9 mouse cellular contexts compared by ENCODE assay signal in the genomic region with DNA sequence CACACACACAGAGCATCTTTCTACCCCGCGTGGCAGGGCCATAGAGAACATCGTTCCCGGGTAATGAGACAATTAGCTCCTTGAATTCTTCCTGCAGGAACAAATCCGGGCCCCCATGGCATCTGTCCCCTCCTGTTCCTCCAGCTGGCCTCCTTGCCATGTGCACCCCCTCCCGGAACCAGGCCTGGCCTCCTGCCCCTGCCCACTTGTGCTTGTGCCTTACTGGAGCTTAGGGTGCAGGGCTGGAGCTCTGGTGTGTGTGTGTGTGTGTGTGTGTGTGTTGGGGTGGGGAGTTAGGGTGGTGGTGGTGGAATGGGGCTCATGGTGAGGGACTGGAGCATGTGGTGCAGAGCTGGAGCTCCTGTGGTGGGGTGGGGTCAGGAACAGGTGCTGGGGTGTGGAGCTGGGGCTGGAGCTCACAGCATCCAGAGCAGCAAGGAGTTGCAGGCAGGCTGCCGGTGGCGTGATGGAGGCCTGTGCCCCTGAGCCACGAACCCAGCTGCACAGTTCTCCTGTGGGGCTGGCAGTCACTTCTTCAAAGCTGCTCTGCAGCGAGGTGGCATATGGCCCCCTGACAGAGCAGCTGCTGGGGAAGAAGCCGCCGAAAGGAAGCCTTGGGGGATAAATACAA. TPM values are rescaled to one million over a fixed set of nuclear protein-coding genes. Genes with fewer than 3 reads are reported as not detected.
DNase-seq lines count a peak whose midpoint lies in the region; ATAC-seq lines count a peak whose summit lies in the region.
"Had no signal": no experiment of that assay in that cellular context is flagged by ENCODE, and none has a peak within 500 bp of the region (broad histone marks: within the 10 kb centered on the region; RNA-seq: fewer than 3 reads in every experiment).

No protein-coding gene starts in this region.

- DNase-seq in embryonic facial prominence, embryonic 11.5 days (ENCODE audit: low spot score), result no peak
- no peak for DNase-seq in embryonic facial prominence, embryonic 10.5 days (ENCODE audit: low spot score)
- peak; percentile 54 to 70 for DNase-seq in cerebellum, postnatal 25 days
- peak; percentile 57 to 59 for DNase-seq in layer of hippocampus, adult 8-10 months (ENCODE audit: low spot score in 2 of 2)
- DNase-seq in adrenal gland, adult 2 months, result no peak
- no peak for DNase-seq in embryo, embryonic 10 days (ENCODE audit: low spot score)
- DNase-seq in adrenal gland, postnatal 10 days, result no peak

- no peaks in the 10 kb centered on the region for H3K27me3 ChIP-seq in embryonic facial prominence, embryonic 11.5 days (ENCODE audit: control insufficient read depth, insufficient read depth, low read length)
- no peaks in the 10 kb centered on the region for H3K27me3 ChIP-seq in embryonic facial prominence, embryonic 10.5 days (replicated peaks; ENCODE audit: low read depth, poor library complexity, severe bottlenecking)
- no peaks in the 10 kb centered on the region for H3K27me3 ChIP-seq in neural tube, embryonic 12.5 days (replicated peaks)

- H3K27ac ChIP-seq in embryonic facial prominence, embryonic 11.5 days (replicated peaks; ENCODE audit: low read depth, low read length), result no peak overlapping the region
- no peak overlapping the region for H3K27ac ChIP-seq in embryonic facial prominence, embryonic 10.5 days (replicated peaks)
- no peak overlapping the region for H3K27ac ChIP-seq in neural tube, embryonic 12.5 days
- H3K27ac ChIP-seq: limb, embryonic 12.5 days had no signal

- no peak overlapping the region for H3K4me3 ChIP-seq in embryonic facial prominence, embryonic 11.5 days (ENCODE audit: low read depth, low read length)
- no peak overlapping the region for H3K4me3 ChIP-seq in embryonic facial prominence, embryonic 10.5 days
- no peak overlapping the region for H3K4me3 ChIP-seq in neural tube, embryonic 12.5 days
- H3K4me3 ChIP-seq: limb, embryonic 12.5 days had no signal

- H3K9ac ChIP-seq in embryonic facial prominence, embryonic 11.5 days (replicated peaks; ENCODE audit: low read length), result no peak overlapping the region
- no peak overlapping the region for H3K9ac ChIP-seq in neural tube, embryonic 12.5 days
- H3K9ac ChIP-seq: limb, embryonic 12.5 days had no signal

- H3K9me3 ChIP-seq in embryonic facial prominence, embryonic 11.5 days (replicated peaks; ENCODE audit: control insufficient read depth, low read length), result no peaks in the 10 kb centered on the region
- H3K9me3 ChIP-seq in embryonic facial prominence, embryonic 10.5 days, result no peaks in the 10 kb centered on the region
- no peaks in the 10 kb centered on the region for H3K9me3 ChIP-seq in neural tube, embryonic 12.5 days
- H3K9me3 ChIP-seq: limb, embryonic 12.5 days had no signal

- ATAC-seq in embryonic facial prominence, embryonic 11.5 days (replicated peaks; ENCODE audit: insufficient number of reproducible peaks, low FRiP score, low TSS enrichment, low read depth), result 0 out of 2 replicates have a peak, but pooled peaks have one; percentile 52
- ATAC-seq in neural tube, embryonic 12.5 days (ENCODE audit: low FRiP score, low read depth), result peak; percentile 65

- 61% methylated on average over 12 of the region's 12 CpGs for WGBS in embryonic facial prominence, embryonic 11.5 days
- WGBS in embryonic facial prominence, embryonic 10.5 days, result 73% methylated on average over 12 of the region's 12 CpGs
- 40% methylated on average over 12 of the region's 12 CpGs for WGBS in neural tube, embryonic 12.5 days

- no peaks in the 10 kb centered on the region for H3K4me1 ChIP-seq in embryonic facial prominence, embryonic 11.5 days (ENCODE audit: control insufficient read depth, insufficient read depth, low read length)
- no peaks in the 10 kb centered on the region for H3K4me1 ChIP-seq in embryonic facial prominence, embryonic 10.5 days
- no peaks in the 10 kb centered on the region for H3K4me1 ChIP-seq in neural tube, embryonic 12.5 days

- no peak overlapping the region for H3K4me2 ChIP-seq in embryonic facial prominence, embryonic 11.5 days (ENCODE audit: low read depth, low read length)
- H3K4me2 ChIP-seq in neural tube, embryonic 12.5 days (replicated peaks), result no peak overlapping the region
- H3K4me2 ChIP-seq: limb, embryonic 12.5 days had no signal

- no peaks in the 10 kb centered on the region for H3K36me3 ChIP-seq in embryonic facial prominence, embryonic 11.5 days (replicated peaks; ENCODE audit: control insufficient read depth, insufficient read depth, low read depth, low read length)
- H3K36me3 ChIP-seq in embryonic facial prominence, embryonic 10.5 days (replicated peaks), result no peaks in the 10 kb centered on the region
- no peaks in the 10 kb centered on the region for H3K36me3 ChIP-seq in neural tube, embryonic 12.5 days
- H3K36me3 ChIP-seq: limb, embryonic 12.5 days had no signal

RNA-seq across cellular contexts. Expression of a gene that starts 44.2 kb away (rescaled TPM):
- 391 and 410 TPM in 2 replicates for polyA plus RNA-seq in embryonic facial prominence, embryonic 11.5 days (2014; fragmentation: Nextera tagmentation; extraction: Ambion mirVana)
- 377 and 391 TPM in 2 replicates for polyA plus RNA-seq in embryonic facial prominence, embryonic 10.5 days (2016; fragmentation: Nextera tagmentation; extraction: Ambion mirVana)
- total RNA-seq in layer of hippocampus, adult 8-10 months (2022), result 10 to 100 TPM; 45.6 to 56.3 (median 49.7) TPM
- 313 and 318 TPM in 2 replicates for polyA plus RNA-seq in neural tube, embryonic 12.5 days (2016; fragmentation: Nextera tagmentation; extraction: Ambion mirVana)
- total RNA-seq in adrenal gland, adult 2 months (2021), result 100 to 1,000 TPM; 210 to 256 TPM
- polyA plus RNA-seq in adrenal gland, adult 2 months (2012; rRNA removed), result 619 and 728 TPM in 2 replicates
- 100 to 1,000 TPM; 149 to 186 TPM for total RNA-seq in adrenal gland, postnatal 10 days (2021)

RNA-seq across cellular contexts. Expression of a gene that starts 44.5 kb away (rescaled TPM):
- polyA plus RNA-seq in embryonic facial prominence, embryonic 11.5 days (2014; fragmentation: Nextera tagmentation; extraction: Ambion mirVana), result 107 and 111 TPM in 2 replicates
- polyA plus RNA-seq in embryonic facial prominence, embryonic 10.5 days (2016; fragmentation: Nextera tagmentation; extraction: Ambion mirVana), result 83.3 TPM in 2 replicates
- 100 to 1,000 TPM; 124 to 141 (median 133) TPM for total RNA-seq in layer of hippocampus, adult 8-10 months (2022)
- polyA plus RNA-seq in neural tube, embryonic 12.5 days (2016; fragmentation: Nextera tagmentation; extraction: Ambion mirVana), result 194 and 198 TPM in 2 replicates
- total RNA-seq in adrenal gland, adult 2 months (2021), result 100 to 1,000 TPM; 119 to 162 TPM
- 98.7 and 125 TPM in 2 replicates for polyA plus RNA-seq in adrenal gland, adult 2 months (2012; rRNA removed)
- total RNA-seq in adrenal gland, postnatal 10 days (2021), result 10 to 100 TPM; 68.8 to 83.3 TPM

Comparison
In these comparisons a context has a peak if more than half of its experiments do, and no peak if none do; other contexts are left out.
1. DNase-seq: peak in cerebellum, postnatal 25 days (2 of 2) and layer of hippocampus, adult 8-10 months (2 of 2); none in embryonic facial prominence, embryonic 11.5 days (single experiment), embryonic facial prominence, embryonic 10.5 days (single experiment), adrenal gland, adult 2 months (single experiment), embryo, embryonic 10 days (single experiment) and adrenal gland, postnatal 10 days (single experiment).